Mouse (Mus musculus) frontal cortex, postnatal 25 days (tissue): Measurements from ENCODE around the gene Ercc6.

Source experiments
- DNase-seq, 2 experiments: peaks; one replicate each; pipeline ENCODE4 v3.0.0; 2022; ENCODE audit warnings: low spot score in 2 of 2

Gene Ercc6

DNA sequence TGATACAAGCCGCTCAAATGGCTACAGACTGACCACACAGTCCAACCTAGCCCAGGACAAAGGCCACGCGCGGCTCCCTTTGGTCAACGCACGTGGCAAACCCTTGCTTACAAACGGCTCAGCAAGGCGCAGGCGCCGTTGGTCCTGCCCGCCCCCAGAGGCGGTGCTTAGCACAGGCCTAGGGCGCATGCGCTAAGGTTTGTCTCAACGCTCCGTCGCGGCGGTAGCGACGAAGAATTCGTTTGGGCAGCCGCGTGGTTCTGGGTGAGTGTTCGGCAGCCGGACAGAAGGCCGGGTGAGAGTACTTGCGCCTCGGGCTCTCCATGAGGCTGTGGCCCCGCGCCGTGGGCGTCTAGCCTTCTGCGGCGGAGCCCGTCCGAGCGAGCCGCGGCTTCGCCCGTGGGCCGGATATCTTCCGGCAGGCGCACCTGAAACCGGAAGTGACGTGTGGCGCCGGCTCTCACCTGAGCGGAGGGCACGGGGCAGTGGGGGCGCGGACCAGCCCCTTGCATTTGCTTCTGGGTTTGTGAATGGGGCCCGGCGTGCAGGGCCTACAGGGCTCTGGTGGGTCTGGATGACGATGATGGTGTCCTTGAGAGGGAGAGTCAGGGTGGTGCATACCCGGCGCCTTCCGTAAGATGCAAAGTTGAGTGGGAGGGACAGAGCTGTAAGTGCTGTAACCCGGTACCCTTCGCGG is at the start of gene Ercc6:
Ercc6 (plus strand) TSS at position 186 of the 697 bp plus-strand sequence.
- DNase-seq: peak; percentile 84 to 89

DNA sequence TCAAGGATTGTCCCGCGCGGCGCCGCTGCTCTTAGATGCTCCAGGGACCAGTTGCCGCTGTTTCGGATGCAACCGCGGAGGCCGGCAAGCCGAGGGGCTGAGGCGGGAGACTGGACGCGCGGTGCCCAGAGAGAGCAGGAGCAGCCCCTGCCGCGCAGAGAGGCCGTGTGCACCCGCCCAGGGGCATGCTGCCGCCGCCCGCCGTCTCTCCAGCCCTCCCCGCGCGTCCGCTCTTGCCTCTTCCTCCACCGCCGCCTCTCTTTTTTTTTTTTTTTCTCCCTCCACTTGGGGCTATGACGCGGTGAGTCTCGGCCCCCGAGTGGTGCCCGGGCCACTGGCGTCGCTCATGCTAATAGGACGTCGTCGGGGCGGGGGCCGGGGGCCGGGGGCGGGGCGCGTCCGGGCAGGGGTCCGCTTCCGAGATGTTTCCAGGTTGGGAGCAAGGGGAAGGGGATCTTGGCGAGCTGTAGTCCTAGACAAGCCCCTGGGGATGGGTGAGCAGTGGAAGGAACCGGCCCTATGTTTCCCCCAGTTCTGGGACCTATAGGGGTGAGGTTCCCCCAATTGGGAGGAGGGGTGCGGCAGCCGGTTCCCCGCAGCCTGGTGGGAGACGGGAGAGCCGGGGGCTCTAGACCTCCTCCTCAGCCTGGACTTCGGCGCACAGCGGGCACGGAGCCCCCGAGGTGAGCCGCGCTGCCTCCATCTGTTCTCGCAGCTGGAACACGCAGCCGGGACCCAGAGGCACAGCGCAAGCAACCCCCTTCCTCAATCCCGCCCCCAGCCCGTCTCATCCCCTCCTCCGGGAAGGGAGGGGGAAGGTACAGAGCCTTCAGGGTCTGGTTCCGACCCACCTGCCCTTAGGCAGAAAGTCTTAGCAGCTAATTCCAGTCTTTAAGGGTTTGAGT is 48.5 kb upstream of the Ercc6 start, which contains the start of gene Slc18a3:
Slc18a3 (minus strand) TSS at position 250 of the 905 bp plus-strand sequence.
- DNase-seq: no peak

DNA sequence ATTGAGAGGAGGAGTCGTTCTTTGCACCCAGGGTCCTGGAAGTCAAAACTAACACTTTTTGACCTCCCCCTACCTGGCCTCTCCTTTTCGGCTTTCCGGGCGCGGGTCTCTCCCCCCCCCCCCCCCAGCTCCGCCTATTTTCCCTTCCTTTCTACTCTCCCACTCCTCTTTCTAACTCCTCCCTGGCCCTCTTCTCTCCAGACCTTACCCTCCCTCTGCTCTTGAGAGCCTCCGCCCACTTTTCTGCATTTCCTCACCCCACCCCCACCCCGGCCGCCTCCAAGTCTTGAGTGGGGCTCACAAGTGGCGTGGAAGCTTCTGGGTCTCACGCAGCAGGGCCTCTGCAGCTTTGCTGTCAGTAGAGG is 47.8 kb upstream of the Ercc6 start:
- DNase-seq: no peak

DNA sequence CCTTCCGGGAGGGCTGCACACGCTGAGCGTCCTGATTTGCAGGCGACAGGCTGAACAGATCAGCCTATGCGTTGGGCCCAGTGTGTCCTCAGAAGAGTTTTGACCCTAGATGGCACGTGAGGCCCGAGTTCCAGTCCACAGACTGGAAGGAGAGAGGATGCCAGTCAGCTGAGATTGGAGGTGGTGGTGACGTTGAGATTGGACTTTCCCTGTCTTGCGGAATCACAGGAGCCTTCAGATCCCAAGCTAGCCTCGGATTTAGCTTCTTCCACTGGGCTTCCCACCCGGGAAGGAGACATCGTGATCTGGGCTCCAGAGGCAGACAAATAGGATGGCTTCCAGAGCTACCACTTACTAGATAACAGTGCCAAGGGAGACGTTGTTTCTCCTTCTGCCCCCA is 47.4 kb upstream of the Ercc6 start, which contains the start of gene Chat:
Chat (minus strand) TSS at position 101 of the 400 bp plus-strand sequence.
- no peak for DNase-seq

DNA sequence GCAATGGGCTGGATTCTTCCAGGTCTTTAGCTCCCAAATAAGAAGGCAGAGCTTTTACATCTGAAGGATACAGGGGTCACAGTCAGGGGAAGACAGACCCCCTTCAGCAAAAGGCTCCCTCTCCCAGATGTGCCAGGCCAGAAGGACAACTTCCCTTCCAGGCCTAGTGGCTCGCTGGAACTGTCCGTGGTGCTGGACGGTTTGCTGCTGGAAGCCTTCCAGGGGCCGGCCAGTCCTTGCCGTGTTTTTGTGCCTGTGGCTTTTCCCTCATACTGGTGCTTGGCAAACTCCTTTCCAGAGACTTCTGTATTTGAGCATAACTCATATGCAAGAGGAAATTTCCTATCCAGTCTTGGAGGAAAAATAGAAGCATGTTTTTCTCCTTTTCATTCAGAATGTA is 45.7 kb upstream of the Ercc6 start:
- DNase-seq: no peak

DNA sequence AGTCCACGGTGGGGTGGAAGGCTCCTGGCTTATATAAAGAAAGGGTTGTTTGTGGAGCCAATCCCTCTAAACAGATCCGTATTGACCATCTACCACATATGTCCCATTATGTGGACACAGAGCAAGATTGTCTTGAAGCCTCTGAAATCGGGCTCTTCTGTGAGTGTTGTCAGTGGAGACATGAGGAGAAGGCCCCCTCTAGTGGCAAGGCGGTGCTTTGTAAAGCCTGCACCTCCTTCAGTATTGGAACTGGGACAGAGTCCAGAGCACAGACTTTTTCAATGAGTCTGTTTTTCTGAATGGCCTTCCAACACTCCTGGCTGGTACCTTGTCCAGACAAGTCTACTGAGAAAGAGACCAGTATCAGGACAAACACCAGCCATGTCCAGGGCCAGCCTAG is 40.3 kb upstream of the Ercc6 start:
- DNase-seq: peak; percentile 36 to 56

DNA sequence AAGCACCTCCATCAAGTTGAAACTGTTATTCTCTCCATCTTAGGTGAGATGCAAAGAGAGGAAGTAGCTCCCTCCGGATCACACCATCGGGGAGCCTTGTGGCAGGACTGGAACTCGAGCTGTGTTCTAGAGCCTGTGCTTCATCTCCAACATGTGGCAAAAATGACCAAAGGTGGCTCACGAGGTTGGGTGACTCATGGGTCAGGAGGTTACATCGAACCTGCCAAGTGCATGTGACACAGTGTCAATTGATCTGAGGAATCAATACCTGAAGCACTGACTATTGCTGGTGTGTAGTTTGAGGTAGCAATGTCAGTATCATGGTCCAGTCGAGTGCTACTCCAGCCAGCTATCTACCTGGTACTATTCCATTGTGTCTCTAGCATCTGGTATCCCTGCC is 36.8 kb upstream of the Ercc6 start:
- no peak for DNase-seq

DNA sequence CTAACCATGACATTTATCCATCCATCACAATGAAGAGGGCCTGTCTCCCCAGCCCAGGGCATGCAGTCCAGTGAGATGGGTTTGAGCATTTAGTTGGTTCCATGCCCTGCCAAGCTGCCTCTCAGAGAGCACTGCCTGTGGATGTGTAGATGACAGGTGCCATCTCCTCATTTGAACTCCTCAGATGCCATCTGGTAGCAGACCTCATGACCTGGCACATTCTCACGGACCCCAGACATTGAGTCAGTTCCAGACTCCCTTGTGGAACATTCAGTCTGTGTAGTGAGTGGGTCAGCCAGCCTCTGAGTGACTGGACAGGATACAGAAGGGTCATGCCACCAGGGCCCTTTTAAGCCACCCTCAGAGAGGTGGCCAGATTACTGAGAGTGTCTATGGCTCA is 35.7 kb upstream of the Ercc6 start:
- DNase-seq: no peak

DNA sequence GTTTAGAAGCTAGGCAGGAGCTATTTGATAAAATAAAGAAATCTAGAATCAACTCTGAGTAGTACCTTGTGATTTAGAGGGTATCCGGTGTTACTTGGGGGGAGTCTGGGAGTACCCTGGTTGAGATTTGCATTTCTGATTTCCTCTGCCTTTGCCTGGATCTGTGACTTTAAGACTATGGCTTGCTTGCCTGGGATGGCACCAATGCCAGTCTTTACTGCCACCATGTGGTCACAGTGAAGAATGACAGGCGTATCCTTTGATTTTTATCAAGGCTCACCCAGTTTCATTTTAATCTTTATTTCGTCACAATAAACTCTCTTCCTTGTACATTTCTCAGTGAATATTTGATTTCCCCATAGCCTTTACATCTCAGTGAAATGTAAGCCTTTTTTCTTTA is 31.3 kb upstream of the Ercc6 start:
- no peak for DNase-seq

DNA sequence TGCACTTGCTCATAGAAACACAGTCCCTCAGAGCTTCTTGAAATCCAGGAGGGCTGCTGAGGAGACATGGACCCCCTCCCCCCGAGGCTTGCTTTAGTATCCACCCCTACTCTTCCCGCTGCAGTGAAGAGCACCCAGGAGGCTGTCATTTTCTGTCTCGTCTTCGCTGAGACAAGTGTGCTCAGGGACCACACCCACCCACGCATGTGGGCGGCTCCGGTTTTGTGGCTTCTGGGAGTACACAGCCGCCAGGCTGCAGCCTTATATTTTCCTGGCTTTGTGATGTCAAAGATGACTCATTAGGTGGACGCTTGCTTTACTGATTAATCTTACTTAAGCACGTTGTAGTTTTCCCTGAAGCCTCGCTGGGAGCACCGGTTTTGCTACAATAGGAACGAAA is 20.8 kb upstream of the Ercc6 start:
- no peak for DNase-seq

DNA sequence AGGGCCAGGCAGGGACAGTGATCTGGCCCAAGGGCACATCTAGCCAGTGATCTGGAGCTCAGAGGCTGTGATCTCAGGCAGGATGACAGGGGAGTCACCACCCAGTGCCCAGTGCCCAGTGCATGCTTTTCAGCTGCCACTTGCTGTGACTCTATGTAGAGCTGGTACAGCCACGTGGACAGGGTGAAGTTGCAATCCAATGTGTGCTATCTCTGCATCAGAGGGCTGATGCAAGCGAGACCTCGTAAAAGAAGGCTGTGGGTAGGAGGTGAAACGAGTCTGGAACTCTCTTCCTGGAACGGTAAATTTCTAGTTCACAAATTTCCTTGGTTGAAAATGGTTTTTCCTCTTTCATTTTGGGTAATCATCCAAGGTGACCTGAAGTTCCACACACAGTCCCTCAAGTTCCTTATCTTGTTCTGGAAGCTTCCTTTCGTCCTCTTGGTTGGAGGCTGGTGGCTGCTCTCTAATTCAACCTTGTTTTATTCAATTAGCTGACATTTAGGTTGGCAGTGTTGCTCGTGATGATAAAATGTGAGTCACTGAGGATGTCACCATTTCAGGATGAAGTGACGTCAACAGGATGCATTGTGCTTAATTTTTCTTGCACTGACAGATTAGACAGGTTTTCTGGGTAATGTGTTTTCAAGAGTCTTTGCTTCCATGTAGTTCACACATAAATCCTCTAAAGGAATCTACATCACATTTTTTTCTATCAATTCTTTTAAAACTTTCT is 17.0 kb upstream of the Ercc6 start:
- DNase-seq: no peak

DNA sequence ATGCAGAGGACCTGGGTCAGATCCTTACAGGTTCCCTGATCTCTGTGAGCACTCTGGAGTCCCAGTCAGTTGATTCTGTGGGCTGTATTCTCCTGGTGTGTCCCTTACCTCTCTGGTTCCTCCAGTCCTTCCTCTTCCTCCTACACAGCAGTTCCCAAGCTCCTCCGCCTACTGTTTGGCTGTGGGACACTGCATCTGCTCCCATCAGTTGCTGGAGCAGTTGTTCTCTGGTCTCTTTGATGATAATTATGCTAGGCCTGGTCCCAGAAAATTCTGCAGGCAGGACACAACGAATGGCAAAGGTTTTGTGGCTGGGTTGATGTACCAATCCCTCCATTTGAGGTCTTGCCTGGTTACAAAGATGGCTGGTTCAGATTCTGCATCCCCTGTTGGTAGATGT is 12.0 kb upstream of the Ercc6 start:
- DNase-seq: no peak

DNA sequence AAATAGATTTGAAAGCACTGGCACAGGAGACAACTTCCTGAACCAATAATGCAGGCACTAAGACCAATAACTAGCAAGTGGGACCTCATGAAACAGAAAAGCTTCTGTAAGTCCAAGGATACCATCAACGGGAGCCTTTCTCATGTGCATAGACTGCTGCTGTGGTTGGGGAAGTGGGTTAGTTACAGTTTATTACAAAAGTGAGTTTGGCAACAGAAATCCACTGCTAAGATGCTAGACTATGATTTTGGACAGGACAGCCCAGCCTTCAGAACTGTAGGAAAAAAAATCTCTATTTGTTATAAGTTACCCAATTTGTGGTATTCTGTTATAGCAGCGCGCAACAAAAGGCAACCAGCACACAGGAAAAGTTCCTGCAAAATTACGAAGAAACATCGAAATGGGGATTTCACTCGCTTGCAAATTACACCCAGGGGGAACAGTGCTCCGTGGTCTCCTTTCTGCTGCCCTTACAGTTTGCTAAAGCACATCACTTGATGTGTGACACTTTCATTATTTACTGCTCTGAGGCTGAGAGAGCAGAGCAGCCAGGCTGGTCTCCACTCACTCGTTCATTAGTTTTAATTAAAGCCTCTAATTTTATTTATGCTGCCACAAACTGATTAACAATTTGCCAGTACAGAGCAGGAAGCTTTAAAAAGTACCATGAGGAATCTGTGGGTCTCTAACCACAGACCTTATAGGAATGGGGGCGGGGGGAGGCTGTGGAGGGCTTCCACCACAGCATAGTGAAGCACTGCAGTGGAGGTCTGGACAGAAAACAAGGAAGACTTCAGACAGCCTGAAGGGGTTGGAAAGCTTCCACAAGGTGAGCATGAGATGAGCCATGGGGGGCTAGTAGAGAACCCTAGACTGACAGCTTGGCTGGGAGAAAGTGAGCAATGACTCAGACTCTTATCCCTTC is 10.3 kb upstream of the Ercc6 start:
- DNase-seq: no peak

DNA sequence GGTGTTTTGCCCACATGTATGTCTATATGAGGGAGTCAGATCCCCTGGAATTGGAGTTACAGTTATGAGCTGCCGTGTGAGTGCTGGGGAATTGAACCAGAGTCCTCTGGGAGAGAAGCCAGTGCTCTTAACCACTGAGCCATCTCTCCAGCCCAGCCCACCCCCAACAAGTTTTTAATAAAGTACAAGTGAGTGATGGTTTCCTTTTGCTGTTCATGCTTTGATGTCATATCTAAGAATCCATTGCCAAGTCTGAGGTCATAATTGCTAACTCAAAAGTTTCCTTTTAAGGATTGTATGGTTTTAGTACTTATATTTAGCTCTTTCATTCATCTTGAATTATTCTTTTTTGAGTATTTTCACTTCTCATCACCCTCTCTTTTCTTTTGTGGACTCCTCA is 9.4 kb upstream of the Ercc6 start:
- no peak for DNase-seq

DNA sequence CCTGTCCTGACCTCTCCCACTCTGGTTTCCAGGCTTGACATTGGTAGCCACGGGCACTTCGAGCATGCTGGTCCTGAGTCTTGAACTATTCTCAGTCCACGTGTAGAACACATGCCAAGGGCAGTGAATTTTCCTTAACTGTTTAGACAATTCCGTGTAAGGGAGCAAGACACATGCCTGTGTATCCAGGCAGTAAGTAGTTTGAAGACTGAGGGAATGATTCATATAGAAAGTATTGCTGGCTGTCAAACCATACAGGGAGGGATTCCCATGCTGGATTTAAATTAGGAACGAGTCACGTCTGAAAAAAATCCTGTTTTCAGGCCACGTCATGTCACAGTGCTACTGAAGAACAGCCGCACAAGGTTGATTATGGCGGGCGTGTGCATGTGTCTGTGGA is 7.0 kb upstream of the Ercc6 start:
- DNase-seq: no peak

DNA sequence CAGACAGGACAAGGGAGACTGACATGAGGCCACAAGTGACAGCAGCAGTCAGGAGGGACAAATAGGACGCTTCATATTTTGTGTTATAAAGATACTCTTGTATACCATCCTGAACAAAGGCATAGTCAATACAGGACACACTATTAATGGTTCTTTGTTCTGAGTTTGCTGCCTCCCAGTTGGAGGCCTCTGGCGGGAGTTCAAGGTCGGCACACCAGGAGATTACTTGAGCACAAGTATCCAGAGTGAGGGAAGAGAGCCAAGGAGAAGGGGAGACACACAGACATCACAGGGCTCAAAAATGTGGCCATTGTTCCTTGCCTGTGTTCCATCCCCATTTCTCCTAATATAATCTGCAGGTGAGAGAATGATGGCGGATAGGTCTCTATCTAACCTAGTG is 6.1 kb upstream of the Ercc6 start:
- no peak for DNase-seq

DNA sequence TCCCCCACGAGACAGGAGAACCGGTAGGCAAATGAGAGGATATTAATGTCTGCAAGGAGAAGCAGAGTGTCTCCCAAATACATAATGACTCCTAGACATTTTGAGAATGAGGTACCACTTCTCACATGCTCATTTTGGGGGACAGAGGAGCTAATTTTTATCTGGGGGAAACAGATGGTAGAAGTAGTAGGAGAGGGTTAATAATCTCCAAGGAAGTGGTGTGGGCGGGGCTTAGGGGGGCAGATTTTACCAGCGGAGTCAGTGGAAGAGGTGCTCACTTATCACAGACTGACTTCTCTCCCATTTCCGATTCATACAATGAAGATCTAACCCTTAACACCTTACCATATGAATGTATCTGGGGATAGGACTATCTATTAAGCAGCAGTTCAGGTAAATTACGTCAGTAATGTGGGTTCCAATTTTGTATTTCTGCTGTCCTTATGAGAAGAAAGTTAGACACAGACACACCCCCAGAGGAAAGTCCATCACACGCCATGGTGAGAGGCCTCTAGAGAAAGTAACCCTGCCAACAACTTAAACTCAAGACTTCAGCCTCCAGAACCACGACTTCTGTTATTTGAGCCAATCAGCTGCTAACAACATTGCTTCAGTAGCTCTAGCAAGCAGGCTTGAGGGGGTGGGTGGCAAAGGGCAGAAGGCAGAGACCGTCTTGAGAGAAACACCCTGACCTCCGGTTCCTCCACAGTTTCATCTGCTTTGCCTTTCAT is 5.1 kb upstream of the Ercc6 start:
- no peak for DNase-seq

DNA sequence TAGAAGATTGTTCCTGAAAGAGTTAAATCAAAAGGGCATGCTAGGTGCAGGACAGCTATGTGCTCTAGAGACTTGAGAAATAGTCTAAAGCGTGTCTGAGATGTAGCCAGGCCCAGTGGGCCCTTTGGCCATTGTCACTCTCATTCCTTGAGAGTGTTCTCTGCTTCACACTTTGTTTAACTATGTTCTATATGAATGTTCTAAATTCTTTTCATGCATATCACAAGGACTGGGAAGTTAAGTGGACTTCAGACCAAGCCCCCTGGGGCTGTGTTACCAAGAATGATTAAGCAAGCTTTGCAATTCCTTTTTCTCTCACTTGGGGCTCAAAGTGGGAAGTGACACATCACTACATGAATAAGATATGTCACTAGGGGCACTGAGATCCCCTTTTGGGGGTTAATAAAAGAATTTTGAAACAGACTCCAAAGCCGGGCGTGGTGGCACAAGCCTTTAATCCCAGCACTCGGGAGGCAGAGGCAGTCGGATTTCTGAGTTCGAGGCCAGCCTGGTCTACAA is 3.8 kb upstream of the Ercc6 start:
- DNase-seq: no peak

DNA sequence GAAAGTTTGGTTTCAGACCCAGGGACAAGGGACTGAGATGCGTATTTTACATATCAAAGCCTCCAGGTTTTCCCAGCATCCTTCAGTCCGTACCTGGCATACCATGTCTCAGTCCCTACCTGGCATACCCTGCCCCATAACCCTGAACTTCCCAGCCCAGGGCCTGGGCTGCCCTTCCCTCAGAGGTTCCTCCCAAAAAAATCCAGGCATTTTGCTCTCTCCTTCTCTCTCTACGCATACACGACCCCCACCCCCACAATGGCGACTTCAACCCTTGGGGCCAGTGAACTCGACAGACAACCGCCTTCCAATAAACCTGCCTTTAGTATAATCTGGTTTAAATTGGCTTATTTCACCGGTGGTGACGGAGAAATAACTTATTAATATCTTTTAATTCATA is 409 bp upstream of the Ercc6 start:
- no peak for DNase-seq

DNA sequence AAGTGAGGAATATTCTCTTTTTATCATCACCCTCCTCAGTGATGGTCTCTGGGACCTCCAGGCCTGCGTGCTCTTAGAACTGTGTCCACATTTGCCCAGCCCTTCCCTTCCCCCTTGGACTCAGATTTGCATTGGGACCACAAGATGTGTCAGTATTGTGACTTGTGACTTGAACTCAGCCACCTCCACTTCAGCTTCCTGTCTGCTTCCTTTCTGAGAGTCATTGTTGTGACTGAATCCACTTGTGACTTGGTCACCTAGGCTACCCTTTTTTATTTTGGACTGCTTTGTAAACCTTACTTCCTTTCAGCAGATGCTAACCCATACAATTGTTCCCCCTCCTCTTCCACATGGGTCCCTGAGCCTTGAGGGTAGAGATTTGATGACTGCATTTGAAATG is 2.8 kb downstream of the Ercc6 start:
- DNase-seq: no peak
